Mouse (Mus musculus): Measurements from ENCODE around the gene Hist1h2bf.

Hist1h2bf gene

DNA sequence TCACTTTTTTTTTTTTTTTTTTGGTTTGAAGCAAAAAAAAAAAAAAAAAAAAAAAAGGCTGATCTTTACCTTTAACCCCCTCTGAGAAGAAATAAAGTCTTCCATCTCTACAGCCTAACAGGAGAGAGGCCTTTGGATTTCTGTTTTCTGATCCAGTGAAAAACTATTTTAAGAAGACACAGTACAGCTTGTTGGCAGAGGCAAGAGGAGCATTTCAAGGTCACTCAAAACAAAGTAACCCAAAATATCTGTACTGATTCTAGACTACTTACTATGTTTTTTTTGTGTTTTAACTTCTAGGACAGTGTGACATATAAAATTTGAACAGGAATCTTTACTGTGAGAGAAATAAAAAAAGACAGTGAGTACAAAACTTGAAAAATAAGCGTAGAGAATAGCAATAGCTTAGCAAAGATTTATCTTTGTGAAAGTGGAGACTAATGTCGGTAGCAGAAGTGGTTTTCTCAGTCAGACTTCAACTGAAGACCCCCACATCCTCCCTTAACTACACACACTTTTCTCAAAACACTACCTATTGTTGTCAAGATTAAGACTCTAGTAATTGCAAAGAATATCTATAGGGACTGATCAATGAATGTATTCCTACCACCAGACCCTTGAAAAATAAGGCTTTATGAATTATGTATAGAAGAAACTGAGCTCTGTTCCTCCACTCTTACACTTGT is 44.4 kb downstream of the Hist1h2bf start:
- no peak for DNase-seq (ENCODE audit: low spot score in 2 of 2)

- no peak for DNase-seq (ENCODE audit: low spot score in 2 of 2)
These were observed 45.0 kb downstream of the Hist1h2bf start for GRCm38 (mm10) chr13:23529005-23529404.

GRCm38 (mm10) chr13:23526312-23526711 is 47.7 kb downstream of the Hist1h2bf start:
- DNase-seq (ENCODE audit: low spot score in 2 of 2): peak; percentile 82 to 91

- no peak for DNase-seq (ENCODE audit: low spot score in 2 of 2)
These were observed 48.1 kb downstream of the Hist1h2bf start for GRCm38 (mm10) chr13:23525901-23526300.

DNA sequence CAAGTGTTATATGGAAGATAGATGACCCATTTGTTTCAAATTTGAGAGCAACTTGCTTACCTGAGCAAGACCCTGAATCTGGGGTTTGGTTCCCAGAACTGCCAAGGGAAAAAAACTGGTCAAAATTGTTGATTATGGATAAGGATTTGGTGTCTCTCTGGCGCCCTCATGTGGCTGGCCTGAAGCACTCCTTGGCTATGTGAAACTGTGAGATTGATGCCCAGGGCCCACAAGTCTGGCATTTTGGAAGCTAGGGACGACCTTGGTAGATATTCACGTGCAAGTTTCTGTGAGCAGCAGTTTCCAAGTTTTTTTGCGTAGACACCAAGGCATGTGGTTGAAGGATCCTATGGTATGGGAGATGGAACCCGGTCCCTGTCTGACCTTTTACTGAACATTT is 49.3 kb downstream of the Hist1h2bf start:
- peak; percentile 68 to 71 for DNase-seq (ENCODE audit: low spot score in 2 of 2)

DNA sequence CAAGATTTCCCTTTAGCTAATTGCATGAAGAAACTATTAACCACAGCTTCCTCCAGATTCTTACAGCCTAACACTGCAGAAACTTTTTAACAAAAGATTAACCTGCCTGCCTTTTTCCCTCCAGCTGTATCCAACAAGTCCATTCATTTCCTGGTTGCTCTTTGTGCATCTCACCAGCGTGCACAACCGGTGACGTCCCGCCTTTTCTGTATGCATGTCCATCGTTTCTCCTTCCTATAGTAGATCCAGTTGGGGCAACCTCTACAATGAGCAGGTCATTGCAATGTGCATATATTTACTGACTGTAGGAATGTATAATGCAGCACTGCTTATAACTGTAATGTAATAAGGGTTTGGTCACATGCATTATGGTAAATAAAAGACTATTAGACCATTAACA is 50.0 kb downstream of the Hist1h2bf start:
- no peak for DNase-seq (ENCODE audit: low spot score in 2 of 2)
